Mouse (Mus musculus): ENCODE data around the gene Apba1.

The Apba1 gene

GRCm38 (mm10) chr19:23807371-23807770 is 48.7 kb downstream of the Apba1 start:
- no peak for DNase-seq

- DNase-seq, result no peak
Observed at GRCm38 (mm10) chr19:23809236-23809635, 50.5 kb downstream of the Apba1 start.

- DNase-seq, result no peak
Observed at GRCm38 (mm10) chr19:23810512-23810911, 51.8 kb downstream of the Apba1 start.

DNA sequence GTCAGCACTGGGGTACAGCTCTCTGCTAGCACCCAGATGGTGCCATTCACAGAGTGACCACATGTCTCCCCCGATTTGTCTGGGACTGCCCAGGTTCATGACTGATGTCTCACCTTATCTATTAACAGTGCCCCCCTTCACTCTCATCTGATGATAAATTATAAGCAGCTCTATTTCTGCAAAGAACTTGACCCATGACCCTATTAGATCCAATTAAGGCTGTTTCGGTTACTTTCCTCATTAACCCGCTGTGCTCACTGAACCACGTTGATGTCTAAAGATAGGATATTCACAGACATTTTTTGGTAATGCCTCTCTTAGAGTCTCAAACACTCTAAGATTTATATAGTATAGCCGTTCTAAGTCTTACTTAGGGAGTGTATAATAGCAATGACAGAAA is 52.3 kb downstream of the Apba1 start:
- no peak for DNase-seq

- DNase-seq, result no peak
Observed at GRCm38 (mm10) chr19:23816762-23817161, 58.1 kb downstream of the Apba1 start.

DNA sequence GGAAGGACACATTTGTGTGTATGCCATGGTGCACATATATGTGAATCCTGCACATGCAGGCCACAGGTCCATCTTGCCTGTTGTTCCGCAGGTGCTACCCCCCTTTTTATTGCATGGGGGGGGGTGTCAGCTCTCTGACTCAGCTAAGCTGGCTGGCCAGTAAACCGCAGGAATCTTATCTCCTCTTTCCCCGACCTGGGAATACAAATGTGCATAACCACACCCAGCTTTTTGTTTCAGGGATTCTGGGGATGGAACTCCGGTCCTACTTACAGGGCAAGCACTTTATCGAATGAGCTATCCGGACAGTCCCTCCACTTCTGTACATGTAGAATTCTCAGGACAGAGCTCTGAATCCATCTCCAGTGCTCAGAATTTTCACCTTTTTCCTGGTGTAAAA is 58.5 kb downstream of the Apba1 start:
- DNase-seq, result no peak

DNA sequence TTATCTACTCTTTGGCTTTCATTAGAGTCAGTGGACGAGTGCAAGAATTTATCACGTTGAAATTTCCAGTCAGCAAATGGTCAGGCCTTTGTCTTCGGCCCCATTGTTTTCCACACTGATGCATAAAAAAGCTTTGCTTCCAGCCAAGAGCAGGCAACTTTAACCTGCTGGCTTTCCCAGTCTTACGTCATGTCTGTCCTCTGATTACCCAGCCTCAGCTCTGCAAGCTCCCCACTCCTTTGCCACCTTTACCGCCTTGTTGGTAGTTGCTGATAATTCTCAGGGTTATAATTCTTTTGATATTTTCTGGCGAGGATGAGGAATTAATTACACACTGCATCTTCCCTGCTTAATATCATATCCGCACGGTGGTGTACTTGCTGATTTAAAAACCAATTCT is 61.2 kb downstream of the Apba1 start:
- DNase-seq, result no peak

GRCm38 (mm10) chr19:23822497-23822896 is 63.8 kb downstream of the Apba1 start:
- no peak for DNase-seq

GRCm38 (mm10) chr19:23823533-23823932 is 64.8 kb downstream of the Apba1 start:
- no peak for DNase-seq

GRCm38 (mm10) chr19:23826251-23826650 is 67.6 kb downstream of the Apba1 start:
- no peak for DNase-seq

- DNase-seq, result no peak
Observed at GRCm38 (mm10) chr19:23830761-23831160, 72.1 kb downstream of the Apba1 start.

- DNase-seq, result no peak
Observed at GRCm38 (mm10) chr19:23833685-23834682, 75.3 kb downstream of the Apba1 start.

DNA sequence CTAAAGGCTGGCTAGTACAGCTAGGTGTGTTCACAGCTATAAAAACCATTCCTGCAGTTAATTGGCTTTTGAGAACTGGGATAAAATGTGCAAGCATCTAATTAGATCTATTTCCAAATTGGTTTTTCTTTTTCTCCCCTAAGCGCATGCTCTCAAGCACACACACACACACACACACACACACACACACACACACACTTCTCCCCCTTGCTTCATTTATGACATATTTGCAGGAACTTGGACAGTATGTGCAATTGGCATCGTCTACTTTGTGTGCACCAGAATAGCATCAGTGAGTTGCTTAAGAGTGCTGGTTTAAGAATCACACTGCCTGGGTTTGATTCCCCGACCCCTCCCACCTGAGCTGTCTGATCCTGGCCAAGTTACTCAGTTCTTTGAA is 76.0 kb downstream of the Apba1 start:
- no peak for DNase-seq

DNA sequence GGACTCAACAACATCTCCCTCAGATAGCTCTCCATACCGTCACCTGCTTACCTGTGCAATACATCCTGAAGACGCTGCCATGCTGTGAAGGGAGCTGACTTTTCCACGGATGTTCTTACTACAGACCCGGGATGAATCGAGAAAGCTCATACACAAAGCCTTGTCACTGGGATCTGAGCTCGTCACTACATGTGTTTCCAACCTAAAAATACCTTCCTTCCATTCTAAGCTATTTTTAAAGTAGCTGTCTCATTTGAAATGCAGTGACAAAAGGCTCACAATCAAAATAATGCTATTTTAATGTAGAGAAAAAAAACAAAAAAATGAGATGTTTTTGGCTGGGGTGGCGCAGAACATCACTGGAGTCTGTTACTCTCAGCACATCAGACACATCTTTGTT is 97.1 kb downstream of the Apba1 start:
- DNase-seq, result no peak

DNA sequence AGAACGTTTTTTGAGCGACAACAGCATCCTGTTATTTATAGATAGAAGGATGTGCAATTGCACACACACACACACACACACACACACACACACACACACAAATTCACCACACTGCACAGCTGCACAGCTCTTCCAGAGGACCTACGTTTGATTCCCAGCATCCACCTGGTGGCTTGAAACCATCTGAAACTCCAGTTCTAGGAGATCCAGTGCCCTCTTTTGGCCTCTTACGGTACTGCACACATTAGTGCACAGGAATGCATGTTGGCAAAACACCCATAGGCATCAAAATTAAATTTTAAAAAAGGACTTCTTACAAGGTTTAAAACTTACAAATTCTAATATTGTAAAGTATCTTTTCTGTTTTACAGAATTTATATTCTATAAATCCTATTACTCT is 99.4 kb downstream of the Apba1 start:
- DNase-seq, result peak; percentile 11

- DNase-seq, result no peak
Observed at GRCm38 (mm10) chr19:23858781-23859180, 100.1 kb downstream of the Apba1 start.

DNA sequence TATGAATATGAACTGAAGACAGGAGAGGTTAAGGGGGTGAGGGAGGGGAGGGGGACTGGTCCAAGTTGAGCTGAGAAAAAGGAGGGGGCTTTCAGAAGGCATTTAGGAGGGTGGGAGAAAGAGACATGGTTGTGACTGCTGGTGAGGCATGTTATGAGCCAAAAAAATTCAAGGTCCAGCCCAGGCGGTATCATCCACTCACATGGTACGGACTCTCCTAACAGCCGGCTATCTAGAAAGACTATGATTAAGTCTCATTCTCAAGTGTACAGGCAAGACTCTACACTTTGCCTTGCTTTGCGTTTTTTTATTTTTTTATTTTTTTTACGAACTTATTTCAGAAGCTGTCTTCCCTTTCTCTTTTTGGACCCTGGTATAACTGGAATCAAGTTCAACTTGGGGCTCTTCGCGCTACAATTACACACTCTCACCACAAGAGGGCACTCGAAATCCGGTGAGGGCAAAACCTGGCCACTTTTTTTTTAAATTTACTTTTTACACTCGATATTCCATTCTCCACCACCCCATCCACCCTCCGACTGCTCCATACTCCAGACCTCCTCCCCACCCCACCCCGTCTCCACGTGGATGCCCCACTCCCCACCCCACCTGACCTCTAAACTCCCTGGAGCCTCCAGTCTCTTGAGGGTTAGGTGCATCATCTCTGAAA is 101.6 kb downstream of the Apba1 start:
- peak; percentile 39 for DNase-seq

GRCm38 (mm10) chr19:23862736-23863135 is 104.0 kb downstream of the Apba1 start:
- no peak for DNase-seq

- no peak for DNase-seq
Observed at GRCm38 (mm10) chr19:23863959-23864358, 105.3 kb downstream of the Apba1 start.

DNA sequence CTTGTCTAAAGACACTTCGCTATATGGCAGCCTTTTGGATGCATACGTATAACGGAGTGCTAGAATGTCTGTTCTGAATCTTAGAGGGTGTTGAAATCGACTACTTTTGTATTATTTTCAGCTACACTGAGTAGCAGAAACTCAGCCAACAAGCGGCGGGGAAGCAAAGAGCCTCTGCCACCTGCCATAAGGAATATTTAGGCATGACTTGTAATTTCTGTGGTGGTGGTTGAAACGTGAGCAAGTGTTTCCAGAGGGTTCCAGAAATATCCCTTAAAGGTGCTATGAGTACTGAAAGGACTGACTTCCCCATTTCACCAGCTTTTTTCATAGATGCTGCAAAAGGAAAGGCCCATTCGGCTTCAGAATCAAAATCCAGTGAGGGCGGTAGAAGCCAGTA is 107.4 kb downstream of the Apba1 start:
- no peak for DNase-seq

DNA sequence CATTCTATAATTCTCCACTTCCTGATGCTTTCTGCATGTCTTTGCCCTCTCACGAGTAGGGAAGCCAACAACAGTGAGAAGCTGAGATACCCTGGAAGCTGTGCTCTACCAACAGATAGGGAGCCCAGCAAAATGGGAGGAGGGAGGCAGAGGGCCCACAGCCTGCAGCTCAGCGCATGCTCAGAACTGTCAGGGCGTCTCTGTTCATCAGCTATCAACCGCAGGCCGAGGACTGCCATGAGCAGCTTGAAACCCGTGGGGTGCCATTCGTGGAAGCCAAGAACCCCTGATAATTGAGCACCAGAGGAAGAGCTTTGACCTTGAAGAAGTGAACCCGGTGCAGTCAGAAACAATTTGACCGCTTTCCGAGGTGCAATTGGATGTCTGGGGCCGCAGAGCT is 108.4 kb downstream of the Apba1 start:
- DNase-seq, result no peak

- DNase-seq, result no peak
Observed at GRCm38 (mm10) chr19:23867589-23867988, 108.9 kb downstream of the Apba1 start.

GRCm38 (mm10) chr19:23874502-23874901 is 115.8 kb downstream of the Apba1 start:
- DNase-seq, result no peak

- DNase-seq, result no peak
Observed at GRCm38 (mm10) chr19:23875819-23876218, 117.1 kb downstream of the Apba1 start.
